Mouse (Mus musculus): ENCODE measurements around the gene Hrct1. TPM values are rescaled to one million over a fixed set of nuclear protein-coding genes. Genes with fewer than 3 reads are reported as not detected.

The Hrct1 gene
- polyA plus RNA-seq, 1 experiment from 2014 or later: 0.50 TPM

GRCm38 (mm10) chr4:43703439-43703838, 23.5 kb upstream of the Hrct1 start:
- no peak for TF ChIP-seq CTCF (IDR thresholded peaks at IDR 0.05)
- no peaks in the 10 kb centered on the region for H3K27me3 ChIP-seq
- ATAC-seq (no peak), DNase-seq (ENCODE audit: low read depth, low spot score) (no peak)
- ChIA-PET CTCF (interaction anchor here (1.0 to 1.9 kb wide), 3 partner anchors 10 to 31 kb away, joined by 3 to 6 read pairs (median 4); no protein-coding TSS in a partner anchor), POLR2A (no interaction called here)
- in situ Hi-C loops (cut with MboI; ENCODE audit: low pct_unique_long_range_greater_than_20kb): no loop called here

- in situ Hi-C loops (cut with MboI; ENCODE audit: low pct_unique_long_range_greater_than_20kb): no loop called here
- no peaks in the 10 kb centered on the region for H3K27me3 ChIP-seq
- ChIA-PET CTCF (interaction anchor here (1.0 to 1.9 kb wide), 3 partner anchors 9 to 32 kb away, joined by 3 to 6 read pairs (median 4); no protein-coding TSS in a partner anchor), POLR2A (no interaction called here)
- TF ChIP-seq CTCF (IDR thresholded peaks at IDR 0.05): no peak
- ATAC-seq (no peak), DNase-seq (ENCODE audit: low read depth, low spot score) (no peak)
Observed at GRCm38 (mm10) chr4:43703851-43704250, 23.1 kb upstream of the Hrct1 start.

GRCm38 (mm10) chr4:43705991-43706390, 21.0 kb upstream of the Hrct1 start:
- POLR2A ChIA-PET: no interaction called here
- in situ Hi-C loops (cut with MboI; ENCODE audit: low pct_unique_long_range_greater_than_20kb): loop anchor here (5.0 kb wide), 1 partner anchor 74 kb away; the partner anchor contains the start of gene Npr2
- no peak for DNase-seq (ENCODE audit: low read depth, low spot score)
- H3K27me3 ChIP-seq: no peaks in the 10 kb centered on the region
- no peak for TF ChIP-seq CTCF (IDR thresholded peaks at IDR 0.05)
- ATAC-seq: no peak
- CTCF ChIA-PET: no interaction called here

GRCm38 (mm10) chr4:43709869-43710268, 17.1 kb upstream of the Hrct1 start, which contains the start of gene Olfr71:
Gene Olfr71, minus strand, starts transcription at chr4:43710255.
- DNase-seq (ENCODE audit: low read depth, low spot score) (no peak), ATAC-seq (no peak)
- TF ChIP-seq CTCF (IDR thresholded peaks at IDR 0.05): no peak
- H3K27me3 ChIP-seq: no peaks in the 10 kb centered on the region
- in situ Hi-C loops (cut with MboI; ENCODE audit: low pct_unique_long_range_greater_than_20kb): loop anchor here (5.0 kb wide), 2 partner anchors 38 to 78 kb away; partner anchors contain the start of gene Npr2
- ChIA-PET CTCF (interaction anchor here (1.7 to 3.5 kb wide), 2 partner anchors 38 to 80 kb away, joined by 5 to 32 read pairs; no protein-coding TSS in a partner anchor), POLR2A (no interaction called here)

- DNase-seq (ENCODE audit: low read depth, low spot score) (no peak), ATAC-seq (no peak)
- TF ChIP-seq CTCF (IDR thresholded peaks at IDR 0.05): peak; percentile 96
- CTCF ChIA-PET: interaction anchor here (0.7 to 3.5 kb wide), 10 partner anchors 9 to 82 kb away, joined by 3 to 32 read pairs (median 5); partner anchors contain the start of gene Olfr70
- in situ Hi-C loops (cut with MboI; ENCODE audit: low pct_unique_long_range_greater_than_20kb): loop anchor here (5.0 kb wide), 1 partner anchor 40 kb away; no protein-coding TSS in a partner anchor
- POLR2A ChIA-PET: no interaction called here
- H3K27me3 ChIP-seq: no peaks in the 10 kb centered on the region
Observed at GRCm38 (mm10) chr4:43711821-43712220, 15.2 kb upstream of the Hrct1 start.

GRCm38 (mm10) chr4:43713652-43714219, 13.3 kb upstream of the Hrct1 start:
- ChIA-PET POLR2A (interaction anchor here (1.4 kb wide), 1 partner anchor 151 kb away, joined by 3 read pairs; the partner anchor contains the start of genes Creb3 and Tln1), CTCF (interaction anchor here (1.0 to 1.3 kb wide), 3 partner anchors 10 to 85 kb away, joined by 3 to 6 read pairs (median 3); no protein-coding TSS in a partner anchor)
- no peak for TF ChIP-seq CTCF (IDR thresholded peaks at IDR 0.05)
- ATAC-seq (peak; percentile 57), DNase-seq (ENCODE audit: low read depth, low spot score) (peak; percentile 43)
- H3K27me3 ChIP-seq: no peaks in the 10 kb centered on the region
- in situ Hi-C loops (cut with MboI; ENCODE audit: low pct_unique_long_range_greater_than_20kb): loop anchor here (5.0 kb wide), 1 partner anchor 41 kb away; no protein-coding TSS in a partner anchor

GRCm38 (mm10) chr4:43720491-43721228, 6.3 kb upstream of the Hrct1 start:
- ChIA-PET CTCF (interaction anchor here (1.0 kb wide), 1 partner anchor 8 kb away, joined by 3 read pairs; no protein-coding TSS in a partner anchor), POLR2A (no interaction called here)
- TF ChIP-seq CTCF (IDR thresholded peaks at IDR 0.05): no peak
- ATAC-seq: no peak
- no peaks in the 10 kb centered on the region for H3K27me3 ChIP-seq
- in situ Hi-C loops (cut with MboI; ENCODE audit: low pct_unique_long_range_greater_than_20kb): no loop called here
- DNase-seq (ENCODE audit: low read depth, low spot score): no peak

GRCm38 (mm10) chr4:43722191-43722590, 4.8 kb upstream of the Hrct1 start:
- DNase-seq (ENCODE audit: low read depth, low spot score) (no peak), ATAC-seq (no peak)
- CTCF ChIA-PET: no interaction called here
- TF ChIP-seq CTCF (IDR thresholded peaks at IDR 0.05): no peak
- POLR2A ChIA-PET: no interaction called here
- no peaks in the 10 kb centered on the region for H3K27me3 ChIP-seq
- in situ Hi-C loops (cut with MboI; ENCODE audit: low pct_unique_long_range_greater_than_20kb): no loop called here

GRCm38 (mm10) chr4:43724764-43725163, 2.2 kb upstream of the Hrct1 start:
- in situ Hi-C loops (cut with MboI; ENCODE audit: low pct_unique_long_range_greater_than_20kb): no loop called here
- no peak for DNase-seq (ENCODE audit: low read depth, low spot score)
- no peak for TF ChIP-seq CTCF (IDR thresholded peaks at IDR 0.05)
- no peaks in the 10 kb centered on the region for H3K27me3 ChIP-seq
- ChIA-PET CTCF (interaction anchor here (0.8 to 2.6 kb wide), 3 partner anchors 15 to 38 kb away, joined by 4 to 11 read pairs (median 5); no protein-coding TSS in a partner anchor), POLR2A (no interaction called here)
- ATAC-seq: no peak

- in situ Hi-C loops (cut with MboI; ENCODE audit: low pct_unique_long_range_greater_than_20kb): no loop called here
- POLR2A ChIA-PET: no interaction called here
- no peak for ATAC-seq
Observed at GRCm38 (mm10) chr4:43726228-43726993, 577 bp upstream of the Hrct1 start.

More at GRCm38 (mm10) chr4:43726228-43726993, 577 bp upstream of the Hrct1 start:
- no peaks in the 10 kb centered on the region for H3K27me3 ChIP-seq
- TF ChIP-seq CTCF (IDR thresholded peaks at IDR 0.05): no peak
- DNase-seq (ENCODE audit: low read depth, low spot score): no peak
- CTCF ChIA-PET: interaction anchor here (0.8 to 2.6 kb wide), 4 partner anchors 16 to 55 kb away, joined by 3 to 11 read pairs (median 4); no protein-coding TSS in a partner anchor

Measured in Patski (cell line).